In genomic region chr4:145825606-145826005, GRCm38 (mm10) we compare ENCODE assay signal across 12 mouse cellular contexts. TPM values are rescaled to one million over a fixed set of nuclear protein-coding genes. Genes with fewer than 3 reads are reported as not detected.
DNase-seq lines count a peak whose midpoint lies in the region; ATAC-seq and TF ChIP-seq lines count a peak whose summit lies in the region.
"Not testable (repeated sequence)": the region's sequence is repeated elsewhere in the genome, so short reads cannot be mapped to it uniquely, and the experiment has no call there.
"Had no signal": no experiment of that assay in that cellular context is flagged by ENCODE, and none has a peak within 500 bp of the region (broad histone marks: within the 10 kb centered on the region; RNA-seq: fewer than 3 reads in every experiment).

No protein-coding gene starts in this region.

- H3K4me2 ChIP-seq in embryonic facial prominence, embryonic 13.5 days; heart, embryonic 12.5 days; intestine, embryonic 14.5 days (ENCODE audit: low read length); limb, embryonic 11.5 days (ENCODE audit: low read depth, severe bottlenecking); liver, postnatal 0 days (ENCODE audit: low read depth, low read length); midbrain, embryonic 14.5 days (ENCODE audit: low read length); stomach, postnatal 0 days (replicated peaks; ENCODE audit: low read depth): not testable (repeated sequence)

- H3K36me3 ChIP-seq in embryonic facial prominence, embryonic 13.5 days; heart, embryonic 12.5 days; intestine, embryonic 14.5 days (ENCODE audit: control insufficient read depth, insufficient read depth, low read length); limb, embryonic 11.5 days (ENCODE audit: control insufficient read depth, insufficient read depth, low read length); liver, postnatal 0 days (replicated peaks; ENCODE audit: insufficient read depth, low read length); midbrain, embryonic 14.5 days (ENCODE audit: control insufficient read depth, insufficient read depth, low read length); stomach, postnatal 0 days (ENCODE audit: control insufficient read depth, insufficient read depth, low read length): not testable (repeated sequence)

- peak; percentile 52; the same call in 1 of the 2 replicates for ATAC-seq in embryonic facial prominence, embryonic 13.5 days (ENCODE audit: insufficient number of reproducible peaks, insufficient read depth, low FRiP score, low TSS enrichment, low read depth)
- peak; percentile 21; the same call in 1 of the 2 replicates for ATAC-seq in heart, embryonic 12.5 days (ENCODE audit: insufficient number of reproducible peaks, low FRiP score)
- 0 out of 2 replicates have a peak, but pooled peaks have one; percentile 27 for ATAC-seq in intestine, embryonic 14.5 days (replicated peaks; ENCODE audit: low FRiP score, low TSS enrichment, low read depth)
- ATAC-seq in limb, embryonic 11.5 days (ENCODE audit: insufficient number of reproducible peaks, low FRiP score, low TSS enrichment, low read depth) = peak; percentile 14; the same call in 1 of the 2 replicates
- ATAC-seq in liver, postnatal 0 days = 0 out of 2 replicates have a peak, but pooled peaks have one; percentile 12
- ATAC-seq in midbrain, embryonic 14.5 days (ENCODE audit: low FRiP score, low TSS enrichment) = peak; percentile 42
- ATAC-seq in stomach, postnatal 0 days (ENCODE audit: low FRiP score, low TSS enrichment) = 0 out of 2 replicates have a peak, but pooled peaks have one; percentile 18

- H3K27ac ChIP-seq in embryonic facial prominence, embryonic 13.5 days; heart, embryonic 12.5 days (ENCODE audit: poor library complexity, severe bottlenecking); intestine, embryonic 14.5 days (ENCODE audit: low read depth); limb, embryonic 11.5 days (replicated peaks; ENCODE audit: low read depth, low read length); liver, postnatal 0 days (ENCODE audit: low read depth); midbrain, embryonic 14.5 days (replicated peaks; ENCODE audit: low read depth, low read length); stomach, postnatal 0 days (replicated peaks): not testable (repeated sequence)

- not testable (repeated sequence) for DNase-seq in intestine, embryonic 14.5 days (ENCODE audit: low spot score); limb, embryonic 11.5 days (ENCODE audit: low spot score); liver, postnatal 0 days; midbrain, embryonic 14.5 days; stomach, postnatal 0 days (ENCODE audit: low spot score)

- H3K9ac ChIP-seq in embryonic facial prominence, embryonic 13.5 days; heart, embryonic 12.5 days; intestine, embryonic 14.5 days (ENCODE audit: low read length); limb, embryonic 11.5 days (ENCODE audit: low read length); liver, postnatal 0 days (replicated peaks); midbrain, embryonic 14.5 days (replicated peaks; ENCODE audit: low read length); stomach, postnatal 0 days (ENCODE audit: low read length): not testable (repeated sequence)

- not testable (repeated sequence) for H3K4me3 ChIP-seq in embryonic facial prominence, embryonic 13.5 days; heart, embryonic 12.5 days; intestine, embryonic 14.5 days (ENCODE audit: low read depth, low read length); limb, embryonic 11.5 days (ENCODE audit: low read depth, low read length); liver, postnatal 0 days (ENCODE audit: low read depth, low read length); midbrain, embryonic 14.5 days (replicated peaks; ENCODE audit: low read depth, low read length); stomach, postnatal 0 days (ENCODE audit: low read depth, low read length)

- 79% methylated on average over 5 of the region's 8 CpGs for WGBS in embryonic facial prominence, embryonic 13.5 days
- 72% methylated on average over 4 of the region's 8 CpGs for WGBS in heart, embryonic 12.5 days
- 82% methylated on average over 3 of the region's 8 CpGs for WGBS in intestine, embryonic 14.5 days
- 86% methylated on average over 3 of the region's 8 CpGs for WGBS in limb, embryonic 11.5 days
- WGBS in liver, postnatal 0 days (ENCODE audit: insufficient replicate concordance) = 61% methylated on average over 3 of the region's 8 CpGs
- WGBS in midbrain, embryonic 14.5 days = 90% methylated on average over 3 of the region's 8 CpGs
- 84% methylated on average over 3 of the region's 8 CpGs for WGBS in stomach, postnatal 0 days

- not testable (repeated sequence) for H3K27me3 ChIP-seq in embryonic facial prominence, embryonic 13.5 days; heart, embryonic 12.5 days (replicated peaks); intestine, embryonic 14.5 days (replicated peaks; ENCODE audit: control insufficient read depth, insufficient read depth, low read length); limb, embryonic 11.5 days (ENCODE audit: control insufficient read depth, insufficient read depth, low read length); liver, postnatal 0 days (ENCODE audit: insufficient read depth, low read length); midbrain, embryonic 14.5 days (ENCODE audit: control insufficient read depth, insufficient read depth, low read length); stomach, postnatal 0 days (ENCODE audit: control insufficient read depth, insufficient read depth, low read length)

- not testable (repeated sequence) for TF ChIP-seq EP300 in liver, postnatal 0 days (IDR thresholded peaks at IDR 0.05; ENCODE audit: low read depth); stomach, postnatal 0 days (optimal IDR thresholded peaks at IDR 0.05)

- not testable (repeated sequence) for H3K9me3 ChIP-seq in embryonic facial prominence, embryonic 13.5 days; heart, embryonic 12.5 days (replicated peaks); intestine, embryonic 14.5 days (ENCODE audit: control insufficient read depth, low read length); limb, embryonic 11.5 days (ENCODE audit: control insufficient read depth, low read length); liver, postnatal 0 days (ENCODE audit: low read length); midbrain, embryonic 14.5 days (ENCODE audit: control insufficient read depth, low read length); stomach, postnatal 0 days (ENCODE audit: control insufficient read depth, low read length)

- not testable (repeated sequence) for H3K4me1 ChIP-seq in embryonic facial prominence, embryonic 13.5 days; heart, embryonic 12.5 days (replicated peaks); intestine, embryonic 14.5 days (replicated peaks; ENCODE audit: control insufficient read depth, insufficient read depth, low read length); limb, embryonic 11.5 days (ENCODE audit: control insufficient read depth, insufficient read depth, low read length); liver, postnatal 0 days (ENCODE audit: insufficient read depth); midbrain, embryonic 14.5 days (ENCODE audit: control insufficient read depth, insufficient read depth, low read length); stomach, postnatal 0 days (replicated peaks; ENCODE audit: control insufficient read depth, insufficient read depth)

- TF ChIP-seq CTCF in liver, postnatal 0 days (IDR thresholded peaks at IDR 0.05; ENCODE audit: low read depth); stomach, postnatal 0 days (IDR thresholded peaks at IDR 0.05; ENCODE audit: low read depth): not testable (repeated sequence)

RNA-seq across cellular contexts. Expression of gene Zfp986, which starts 43.0 kb away (rescaled TPM):
- not detected in 2 replicates for polyA plus RNA-seq in embryonic facial prominence, embryonic 13.5 days (2015; fragmentation: Nextera tagmentation; extraction: Ambion mirVana)
- not detected in 2 replicates for polyA plus RNA-seq in heart, embryonic 12.5 days (2016; fragmentation: Nextera tagmentation; extraction: Ambion mirVana)
- not detected in 2 replicates for polyA plus RNA-seq in intestine, embryonic 14.5 days (2014; fragmentation: Nextera tagmentation; extraction: Ambion mirVana)
- polyA plus RNA-seq in limb, embryonic 11.5 days (2014; fragmentation: Nextera tagmentation; extraction: Ambion mirVana) = not detected in 2 replicates
- not detected in 2 replicates for polyA plus RNA-seq in liver, postnatal 0 days (2015; fragmentation: Nextera tagmentation; extraction: Ambion mirVana)
- not detected in 2 replicates for polyA plus RNA-seq in midbrain, embryonic 14.5 days (2014; fragmentation: Nextera tagmentation; extraction: Ambion mirVana)
- not detected in 2 replicates for polyA plus RNA-seq in stomach, postnatal 0 days (2015; fragmentation: Nextera tagmentation; extraction: Ambion mirVana)
- polyA plus RNA-seq: C2C12; embryonic facial prominence, embryonic 11.5 days; forebrain, embryonic 14.5 days; heart, embryonic 14.5 days; hindbrain, embryonic 15.5 days had no signal
